ENCODE assay signal across 18 mouse cellular contexts in genomic region chr1:39533917-39534316, GRCm38 (mm10).
"Had no signal": no experiment of that assay in that cellular context is flagged by ENCODE, and none has a peak within 500 bp of the region (broad histone marks: within the 10 kb centered on the region; RNA-seq: fewer than 3 reads in every experiment).

No protein-coding gene starts in this region.

- H3K9ac ChIP-seq: lung, embryonic 14.5 days; midbrain, embryonic 13.5 days; midbrain, embryonic 15.5 days; neural tube, embryonic 12.5 days; stomach, embryonic 15.5 days had no signal

- H3K27ac ChIP-seq: midbrain, embryonic 13.5 days; midbrain, embryonic 15.5 days; neural tube, embryonic 12.5 days; stomach, embryonic 15.5 days; stomach, postnatal 0 days had no signal

- H3K9me3 ChIP-seq: midbrain, embryonic 13.5 days; midbrain, embryonic 15.5 days; neural tube, embryonic 12.5 days; stomach, embryonic 15.5 days had no signal

- H3K4me2 ChIP-seq: midbrain, embryonic 11.5 days; midbrain, embryonic 15.5 days; stomach, embryonic 15.5 days had no signal

- H3K27me3 ChIP-seq: midbrain, embryonic 13.5 days; midbrain, embryonic 15.5 days; neural tube, embryonic 12.5 days; stomach, embryonic 15.5 days had no signal

- H3K4me3 ChIP-seq: midbrain, embryonic 15.5 days; neural tube, embryonic 12.5 days; stomach, embryonic 15.5 days had no signal

- ATAC-seq: midbrain, embryonic 13.5 days; midbrain, embryonic 15.5 days had no signal

- DNase-seq: lung, adult 18-20 months; lung, embryonic 14.5 days; lung, postnatal 10 days; lung, postnatal 4 days; retina, postnatal 1 day; right cerebral cortex, adult 18-20 months; right cerebral cortex, postnatal 25 days; right cerebral cortex, postnatal 4 days; spleen, adult 18-20 months; thymus, adult 2 months; thymus, postnatal 25 days; thymus, postnatal 4 days had no signal
